Mouse (Mus musculus): ENCODE measurements around the gene Uty.

The Uty gene

DNA sequence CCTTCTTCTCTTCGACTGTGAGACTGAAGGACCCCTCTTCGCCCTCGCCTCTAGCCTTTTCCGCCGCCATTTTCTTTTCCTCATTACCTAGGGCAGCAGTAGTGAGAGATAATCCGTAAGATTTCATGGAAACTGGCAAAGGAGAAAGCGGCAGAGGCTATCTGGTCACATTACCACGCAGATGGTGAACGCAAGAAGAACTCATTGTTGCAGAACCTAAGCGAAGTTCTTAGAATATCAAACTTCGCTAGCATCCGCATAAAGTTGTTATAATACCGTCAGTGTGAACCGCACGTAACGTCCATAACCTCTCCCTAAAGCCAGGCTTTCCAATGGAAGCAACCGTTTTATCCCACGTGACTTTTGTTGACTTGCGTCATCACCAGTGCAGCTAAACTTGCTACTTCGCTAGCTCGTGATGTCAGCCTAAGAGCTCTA, at the start of gene Uty:
Uty (minus strand) TSS at position 334 of the 438 bp plus-strand sequence.
- in situ Hi-C loops (cut with MboI): loop anchor here (10.0 kb wide), 2 partner anchors 71 to 231 kb away; partner anchors contain the start of gene Eif2s3y

DNA sequence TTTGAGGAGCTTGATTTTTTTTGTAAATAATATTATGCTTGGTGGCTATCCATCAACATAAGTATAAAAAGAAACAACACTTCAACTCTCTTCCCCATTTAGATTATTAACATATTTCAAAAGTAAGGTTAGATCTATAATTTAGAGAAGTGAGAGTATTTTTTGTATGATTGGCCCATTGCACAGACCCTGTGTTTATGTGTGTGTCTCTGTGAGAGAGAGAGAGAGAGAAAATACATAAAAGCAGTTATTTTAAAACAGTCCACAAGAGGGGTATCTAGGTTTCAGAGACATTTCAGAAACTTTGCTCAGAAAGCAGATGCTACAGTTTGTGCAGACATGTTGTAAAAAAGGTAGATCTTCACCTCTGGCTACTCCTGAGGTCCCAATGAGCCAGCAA, 48.1 kb upstream of the Uty start:
- in situ Hi-C loops (cut with MboI): no loop called here

DNA sequence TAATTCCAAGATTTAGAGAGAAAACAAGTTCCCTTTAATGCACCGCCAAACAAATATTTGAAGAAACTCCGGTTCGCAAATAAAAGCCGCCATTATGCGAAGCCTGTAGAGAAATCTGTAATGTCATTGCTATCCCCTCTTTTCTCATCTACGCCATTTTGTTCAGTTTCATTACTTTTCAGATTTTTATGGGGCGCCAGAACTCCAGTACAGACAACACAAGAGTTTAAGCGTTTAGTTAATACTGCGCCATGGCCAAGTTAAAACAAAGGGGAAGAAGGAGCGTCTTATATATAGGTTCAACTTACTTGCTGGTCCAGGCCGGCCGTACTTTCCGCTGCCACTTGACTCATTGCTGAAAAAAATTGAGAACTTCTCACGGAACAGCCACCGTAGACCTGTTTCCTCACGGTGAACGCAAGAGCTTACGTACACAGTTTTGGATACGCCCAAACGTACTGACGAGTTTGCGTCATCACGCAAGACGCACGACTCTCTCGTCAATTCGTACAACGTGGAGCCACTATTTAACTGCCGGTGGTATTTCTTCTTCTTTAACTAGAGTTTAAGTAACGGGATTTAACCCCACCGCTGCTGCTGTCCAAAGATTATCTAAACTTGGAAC, 40.7 kb upstream of the Uty start, which contains the start of gene Ddx3y:
Ddx3y (minus strand) TSS at position 459 of the 625 bp plus-strand sequence.
- in situ Hi-C loops (cut with MboI): loop anchor here (10.0 kb wide), 3 partner anchors 61 to 271 kb away; partner anchors contain the start of gene Eif2s3y

DNA sequence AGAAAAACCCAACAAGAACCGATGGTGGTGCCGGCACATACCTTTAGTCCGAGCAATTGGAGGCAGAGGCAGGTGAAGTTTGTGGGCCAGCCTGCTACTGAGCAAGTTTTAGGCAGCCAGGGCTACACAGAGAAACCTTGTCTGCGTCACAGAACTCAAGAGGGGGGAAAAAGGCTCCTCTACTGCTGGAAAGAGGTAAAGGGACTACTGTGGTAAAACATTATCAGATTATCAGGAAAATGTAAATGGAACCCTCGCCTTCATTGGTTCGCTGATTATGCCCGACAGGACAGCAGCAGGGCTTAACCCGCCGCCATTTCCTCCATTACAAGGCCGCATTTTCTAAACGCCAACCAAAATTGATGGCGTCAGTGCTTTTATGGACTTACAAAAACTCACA, 40.2 kb upstream of the Uty start:
- in situ Hi-C loops (cut with MboI): loop anchor here (10.0 kb wide), 3 partner anchors 61 to 271 kb away; partner anchors contain the start of gene Eif2s3y

DNA sequence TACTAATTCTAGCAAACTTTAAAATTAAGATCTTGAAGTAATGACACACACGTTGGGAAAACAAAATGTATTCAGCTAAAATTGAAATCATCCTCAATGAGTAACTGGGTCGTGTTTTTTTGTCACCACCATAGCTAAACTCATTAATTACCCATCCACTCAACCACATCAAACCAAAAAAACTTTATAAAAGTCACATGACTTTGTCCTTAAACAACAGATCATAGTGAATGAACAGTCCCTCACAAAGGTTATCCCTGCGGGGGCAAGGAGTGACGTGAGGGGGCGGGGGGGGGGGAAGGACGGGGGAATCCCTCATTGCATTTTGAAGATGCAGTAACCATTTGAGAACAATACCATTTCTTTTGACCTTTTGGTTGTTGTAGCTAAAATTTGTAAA, 558 bp upstream of the Uty start:
- in situ Hi-C loops (cut with MboI): loop anchor here (10.0 kb wide), 2 partner anchors 71 to 231 kb away; partner anchors contain the start of gene Eif2s3y

DNA sequence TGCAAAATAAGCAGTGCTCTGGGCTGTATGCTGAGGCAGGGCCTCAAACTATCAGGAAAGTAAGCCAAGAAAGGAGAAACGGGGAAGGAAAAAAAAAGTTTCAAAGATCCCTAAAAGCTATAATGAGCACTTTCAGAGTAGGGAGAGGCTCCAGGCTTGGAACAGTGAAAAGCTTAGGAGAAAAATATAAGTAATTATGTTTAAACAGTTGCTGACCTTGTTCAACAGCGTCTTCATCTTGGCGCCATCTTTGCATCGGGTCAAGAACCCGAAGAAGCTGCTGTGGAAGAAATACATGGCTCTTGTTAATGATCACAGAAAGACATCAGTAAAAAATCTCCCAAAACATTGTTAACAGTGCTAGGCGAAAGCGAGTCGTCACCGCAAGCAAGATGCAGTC, 619 bp downstream of the Uty start:
- in situ Hi-C loops (cut with MboI): loop anchor here (10.0 kb wide), 2 partner anchors 70 to 230 kb away; partner anchors contain the start of gene Eif2s3y

DNA sequence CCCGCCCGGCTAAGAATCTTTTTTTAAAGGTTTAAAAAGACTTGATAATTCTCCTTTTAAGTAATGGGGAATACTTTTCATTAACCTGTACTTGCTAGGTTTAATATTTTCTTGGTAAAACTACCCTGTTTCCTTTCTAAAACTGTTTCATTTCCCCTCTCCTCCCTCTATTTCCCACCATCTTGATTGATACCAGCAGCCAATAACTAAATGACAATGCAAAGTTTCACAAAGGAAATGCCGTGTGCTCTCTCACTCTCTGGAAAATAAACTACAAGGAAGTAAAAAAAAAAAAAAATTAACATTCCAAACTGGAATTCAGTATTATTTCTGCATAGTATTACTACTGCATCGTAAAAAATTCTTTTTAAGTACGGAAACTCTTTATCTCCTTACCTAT, 1.1 kb downstream of the Uty start:
- in situ Hi-C loops (cut with MboI): loop anchor here (10.0 kb wide), 2 partner anchors 70 to 230 kb away; partner anchors contain the start of gene Eif2s3y

DNA sequence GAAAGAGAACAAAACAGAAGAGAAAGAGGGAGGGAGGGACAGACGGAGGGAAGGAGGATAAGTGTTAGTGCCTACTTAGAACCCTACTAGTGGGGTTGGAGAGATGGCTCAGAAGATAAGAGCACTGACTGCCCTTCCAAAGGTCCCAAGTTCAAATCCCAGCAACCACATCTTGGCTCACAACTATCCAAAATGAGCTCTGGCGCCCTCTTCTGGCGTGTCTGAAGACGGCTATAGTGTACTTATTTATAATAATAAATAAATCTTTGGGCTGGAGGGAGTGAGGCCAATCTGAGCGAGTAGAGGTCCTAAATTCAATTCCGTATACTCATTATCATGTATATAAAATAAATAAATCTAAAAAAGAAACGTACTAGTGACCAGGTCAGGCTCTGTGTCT, 25.6 kb downstream of the Uty start:
- in situ Hi-C loops (cut with MboI): loop anchor here (10.0 kb wide), 2 partner anchors 65 to 105 kb away; partner anchors contain the start of gene Ddx3y

DNA sequence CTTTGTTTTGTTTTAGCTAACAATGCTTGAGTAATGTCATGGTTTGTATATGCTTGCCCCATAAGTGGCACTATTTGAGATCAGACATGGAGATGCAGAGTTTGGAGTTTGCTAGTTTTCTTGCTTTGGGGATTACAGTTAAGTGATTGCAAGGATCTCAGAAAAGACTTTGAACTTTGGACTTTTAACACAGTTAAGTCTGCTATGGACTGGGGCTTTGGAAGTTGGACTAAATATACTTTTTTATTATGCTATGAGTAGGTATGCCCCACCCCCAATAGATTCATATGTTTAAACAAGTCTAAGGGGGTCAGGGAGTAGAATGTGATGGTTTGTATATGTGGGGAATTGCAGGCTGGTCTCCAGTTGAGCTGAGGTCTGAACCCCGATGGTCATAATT, 67.1 kb downstream of the Uty start:
- in situ Hi-C loops (cut with MboI): loop anchor here (10.0 kb wide), 1 partner anchor 66 kb away; the partner anchor contains the start of gene Uty

DNA sequence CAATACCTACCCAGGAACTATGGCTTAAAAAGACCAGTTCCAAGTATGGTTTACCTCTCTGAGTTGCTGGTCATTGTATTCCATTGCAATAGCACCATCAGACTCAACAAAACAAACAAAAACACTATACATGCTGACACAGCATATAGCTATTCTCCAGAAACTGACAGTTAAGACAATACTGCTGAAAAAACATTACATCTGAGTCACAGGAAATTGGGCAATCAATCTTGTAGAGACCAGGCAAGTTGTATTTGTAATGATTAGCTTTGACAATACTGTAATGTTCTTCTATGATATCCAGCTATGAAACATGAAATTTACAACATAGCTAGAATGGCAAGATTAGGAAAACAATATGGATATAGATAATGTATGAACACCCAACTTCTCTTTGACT, 82.5 kb downstream of the Uty start:
- in situ Hi-C loops (cut with MboI): no loop called here

DNA sequence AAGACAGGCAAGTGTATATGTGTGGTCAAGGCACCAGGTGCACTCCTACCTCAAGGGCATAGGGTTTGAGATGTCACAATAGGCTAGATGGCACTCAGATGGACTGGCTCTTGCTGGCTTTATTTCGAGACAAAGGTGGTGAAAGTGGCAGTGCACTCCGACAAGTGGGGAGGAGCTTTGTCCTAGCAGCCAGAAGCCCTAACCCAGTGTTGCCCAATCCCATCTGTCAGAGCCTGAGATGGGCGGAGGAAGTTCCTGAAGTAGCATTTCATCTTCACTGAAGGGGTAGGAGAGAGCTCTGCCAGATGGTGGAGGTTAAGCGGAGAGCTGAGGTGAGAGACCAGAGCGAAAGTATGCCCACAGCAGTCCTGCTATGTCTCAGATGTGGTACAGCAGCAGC, 129.4 kb downstream of the Uty start:
- in situ Hi-C loops (cut with MboI): loop anchor here (10.0 kb wide), 2 partner anchors 101 to 109 kb away; partner anchors contain the start of gene Eif2s3y

DNA sequence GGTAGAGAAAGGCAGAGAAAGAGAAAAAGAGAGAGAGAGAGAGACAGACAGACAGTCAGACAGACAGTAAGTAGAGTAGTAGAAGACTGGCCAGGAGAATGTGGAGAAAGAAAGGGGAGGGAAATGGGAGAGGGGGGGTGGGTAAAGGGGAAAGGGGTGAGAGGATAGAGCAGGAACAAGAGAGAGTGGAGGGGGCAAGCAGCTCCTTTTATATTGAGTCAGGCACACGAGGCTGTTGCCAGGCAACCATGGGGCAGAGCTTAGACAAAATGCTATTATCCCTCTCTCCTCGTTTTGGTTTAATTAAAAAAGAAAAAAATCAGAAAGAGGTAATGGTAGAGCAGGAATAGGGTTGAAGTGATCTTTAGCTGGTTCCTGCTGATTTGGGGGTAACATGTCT, 131.5 kb downstream of the Uty start:
- in situ Hi-C loops (cut with MboI): loop anchor here (10.0 kb wide), 2 partner anchors 99 to 111 kb away; partner anchors contain the start of gene Eif2s3y
